Mouse (Mus musculus) liver, embryonic 14.5 days (tissue): ENCODE results near the gene Mrpl22.

ENCODE experiments used
- CTCF ChIP-seq: IDR thresholded peaks from 2 replicates; pipeline ENCODE4 v1.5.1; 2016; ENCODE audit warnings: antibody characterized with exemption, low read depth, control low read depth
- EP300 ChIP-seq: IDR thresholded peaks from 2 replicates; pipeline ENCODE4 v1.6.1; 2016; ENCODE audit warnings: antibody characterized with exemption, low read depth

DNA sequence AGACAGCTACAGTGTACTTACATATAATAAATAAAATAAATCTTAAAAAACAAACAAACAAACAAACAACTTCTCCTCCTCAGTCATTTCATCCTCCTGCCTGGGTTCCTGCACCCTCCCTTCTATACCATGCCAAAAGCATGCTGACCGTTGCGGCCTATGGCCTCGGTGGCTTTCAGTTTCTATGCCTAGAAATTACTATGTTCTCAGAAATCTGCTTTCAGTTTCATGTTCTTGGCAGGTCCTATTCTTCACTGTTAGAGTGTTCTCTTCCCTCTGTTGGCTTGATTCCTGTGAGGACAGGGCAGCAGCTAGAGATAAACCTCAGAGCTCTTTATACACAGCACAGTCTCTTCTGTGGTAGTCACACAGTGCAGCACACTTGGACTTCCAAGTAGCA is 12.1 kb downstream of the Mrpl22 start:
- no peak for TF ChIP-seq CTCF
- TF ChIP-seq EP300 = no peak
